Mouse (Mus musculus) left cerebral cortex, adult 2 months (tissue): ENCODE results near the gene Gm43517. TPM values are rescaled to one million over a fixed set of nuclear protein-coding genes. Genes with fewer than 3 reads are reported as not detected.
A peak's percentile ranks its signal among the peaks of the same experiment; 100 is the strongest.

Source experiments
- DNase-seq, 2 experiments: peaks; one replicate each; pipeline ENCODE4 v3.0.0; 2021 to 2022; ENCODE audit warnings: low spot score in 2 of 2, mixed read lengths in 1 of 2; ENCODE audit errors: extremely low spot score in 1 of 2
- H3K27ac ChIP-seq: fragments of 200-600 bp; 2 replicates; pipeline ENCODE4 v1.8.1; 2022
- H3K4me3 ChIP-seq: fragments of 200-600 bp; 2 replicates; pipeline ENCODE4 v1.8.1; 2022
- CTCF ChIP-seq: fragments of 200-600 bp; IDR thresholded peaks from 2 replicates; pipeline ENCODE4 v1.8.1; 2022; ENCODE audit warnings: antibody characterized with exemption, mild to moderate bottlenecking, moderate library complexity
- intact Hi-C: fragments of 180-260 bp; cut with DNase I; formaldehyde crosslinking; loops from one replicate; pipeline ENCODE4 v1.15.1; 2025
- long read RNA-seq, 2 experiments: library from polyadenylated mRNA; stranded (forward); transcript quantifications; one replicate each; pipeline ENCODE4 v2.0.0; 2021; ENCODE audit warnings: borderline mapping rate in 2 of 2
- total RNA-seq, 2 experiments: library from RNA; stranded (reverse); gene quantifications; 2 replicates each; pipeline ENCODE4 v1.2.3; 2021

Gm43517 gene
- 1 to 10 TPM; 6.9 to 8.6 TPM for total RNA-seq
- long read RNA-seq, experiment 1: 0 reads
- long read RNA-seq, experiment 2, partial matches to known transcripts: 0 of 2 reads
- long read RNA-seq, experiment 2, other reads (novel, unspliced or antisense): 2 of 2 reads

GRCm38 (mm10) chr12:49384876-49385630 is at the start of gene Gm43517:
Gene Gm43517 (plus strand): TSS chr12:49385174.
- DNase-seq: peak; percentile 60 to 65
- intact Hi-C loops: no loop called here
- TF ChIP-seq CTCF: peak; percentile 31
- Histone ChIP-seq H3K27ac (peak within 1 kb of the TSS; percentile 98), H3K4me3 (peak within 1 kb of the TSS; percentile 72)

GRCm38 (mm10) chr12:49349697-49350096 is 35.3 kb upstream of the Gm43517 start:
- Histone ChIP-seq H3K27ac (no peak overlapping the region), H3K4me3 (no peak overlapping the region)
- intact Hi-C loops: no loop called here
- no peak for DNase-seq
- TF ChIP-seq CTCF: no peak

GRCm38 (mm10) chr12:49368931-49369330 is 16.0 kb upstream of the Gm43517 start:
- peak; percentile 61 for TF ChIP-seq CTCF
- intact Hi-C loops: no loop called here
- no peak overlapping the region for H3K4me3 ChIP-seq
- DNase-seq: no peak
- H3K27ac ChIP-seq: no peak overlapping the region

- no peak overlapping the region; the same call in 1 of the 2 replicates for H3K27ac ChIP-seq
- peak; percentile 70 for TF ChIP-seq CTCF
- intact Hi-C loops: loop anchor here (1.0 to 10.0 kb wide), 10 partner anchors 910 to 2003 kb away; partner anchors contain the start of genes G2e3, Prkd1 and Scfd1
- H3K4me3 ChIP-seq: no peak overlapping the region
- peak in 1 of 2 experiments; percentile 10 for DNase-seq
These were observed 12.8 kb upstream of the Gm43517 start for GRCm38 (mm10) chr12:49372170-49372569.

GRCm38 (mm10) chr12:49373176-49373575 is 11.8 kb upstream of the Gm43517 start:
- TF ChIP-seq CTCF: no peak
- peak in 1 of 2 experiments; percentile 8 for DNase-seq
- H3K27ac ChIP-seq: peak overlapping the region; percentile 98
- intact Hi-C loops: loop anchor here (2.0 to 10.0 kb wide), 9 partner anchors 909 to 2002 kb away; partner anchors contain the start of genes G2e3, Prkd1 and Scfd1
- H3K4me3 ChIP-seq: no peak overlapping the region

- intact Hi-C loops: loop anchor here (2.0 to 10.0 kb wide), 10 partner anchors 908 to 2001 kb away; partner anchors contain the start of genes G2e3, Prkd1 and Scfd1
- H3K27ac ChIP-seq: peak overlapping the region; percentile 98
- H3K4me3 ChIP-seq: peak overlapping the region; percentile 49
- peak in 1 of 2 experiments; percentile 21 for DNase-seq
- no peak for TF ChIP-seq CTCF
These were observed 11.0 kb upstream of the Gm43517 start for GRCm38 (mm10) chr12:49373821-49374605.

GRCm38 (mm10) chr12:49374606-49374995 is 10.4 kb upstream of the Gm43517 start:
- DNase-seq: peak; percentile 55 to 61

GRCm38 (mm10) chr12:49375427-49376317 is 9.3 kb upstream of the Gm43517 start:
- TF ChIP-seq CTCF: no peak; the same call in 1 of the 2 replicates
- DNase-seq: peak in 1 of 2 experiments; percentile 13
- peak overlapping the region; percentile 98 for H3K27ac ChIP-seq
- intact Hi-C loops: loop anchor here (2.0 to 10.0 kb wide), 7 partner anchors 17 to 1999 kb away; partner anchors contain the start of genes Prkd1 and Scfd1
- peak overlapping the region; percentile 48 for H3K4me3 ChIP-seq

More at GRCm38 (mm10) chr12:49374606-49374995, 10.4 kb upstream of the Gm43517 start:
- Histone ChIP-seq H3K4me3 (peak overlapping the region; percentile 49), H3K27ac (peak overlapping the region; percentile 98)
- intact Hi-C loops: loop anchor here (2.0 to 10.0 kb wide), 9 partner anchors 908 to 2000 kb away; partner anchors contain the start of genes G2e3, Prkd1 and Scfd1
- peak; percentile 73 for TF ChIP-seq CTCF

GRCm38 (mm10) chr12:49376318-49376992 is 8.5 kb upstream of the Gm43517 start:
- peak overlapping the region; percentile 98 for H3K27ac ChIP-seq
- intact Hi-C loops: loop anchor here (2.0 to 10.0 kb wide), 6 partner anchors 16 to 1998 kb away; partner anchors contain the start of genes Prkd1 and Scfd1
- peak in 1 of 2 experiments; percentile 30 for DNase-seq
- H3K4me3 ChIP-seq: peak overlapping the region; percentile 48
- TF ChIP-seq CTCF: no peak
